Mouse (Mus musculus) A20 (cell line): ENCODE data around the gene Sirt5.

ENCODE experiments used
- DNase-seq: peaks from one replicate; pipeline ENCODE4 v3.0.0-alpha.2; 2011; ENCODE audit warnings: low read depth, low spot score

Gene Sirt5

DNA sequence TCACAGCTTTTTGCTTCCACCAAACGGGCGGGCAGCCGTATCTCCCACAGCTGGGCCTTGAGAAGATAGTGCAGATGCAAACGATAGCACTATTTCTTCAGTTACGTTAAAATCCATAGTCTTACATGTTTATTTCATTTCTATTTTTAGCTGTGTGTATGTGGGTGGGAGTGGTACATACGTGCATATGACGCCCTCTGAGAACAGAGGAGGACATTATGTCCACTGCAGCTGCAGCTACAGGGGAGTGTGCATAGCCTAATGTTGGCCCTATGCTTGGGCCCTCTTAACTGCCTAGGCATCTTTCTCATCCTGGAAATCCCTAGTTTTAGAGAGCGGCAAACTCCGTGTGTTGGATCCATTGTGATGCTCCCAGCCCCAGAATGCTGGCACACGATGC, 8.9 kb downstream of the Sirt5 start:
- no peak for DNase-seq

DNA sequence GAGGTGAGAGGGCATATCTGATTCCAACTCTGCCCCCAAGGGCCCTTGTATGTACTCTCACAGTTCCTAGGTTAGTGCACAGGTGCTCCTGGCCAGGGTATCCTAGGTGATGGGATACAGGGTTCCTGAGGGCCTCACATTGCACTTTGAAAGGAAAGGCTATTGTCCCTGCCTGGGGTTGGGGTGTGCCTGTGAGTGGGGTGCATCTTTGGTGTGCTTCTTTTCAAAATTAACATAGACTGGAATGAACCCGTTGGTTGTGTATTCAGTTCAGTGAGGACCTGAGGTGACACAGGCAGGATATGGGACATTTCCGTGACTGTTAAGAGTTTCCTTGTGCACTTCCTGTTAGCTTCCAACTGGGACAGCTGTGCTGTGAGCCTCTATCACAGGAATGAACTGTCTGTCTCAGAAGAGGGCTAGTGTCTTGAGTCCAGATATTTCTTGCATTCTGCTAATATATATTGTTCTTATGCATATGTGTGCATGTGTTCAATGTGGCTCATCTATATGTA, 9.7 kb downstream of the Sirt5 start:
- DNase-seq = no peak

DNA sequence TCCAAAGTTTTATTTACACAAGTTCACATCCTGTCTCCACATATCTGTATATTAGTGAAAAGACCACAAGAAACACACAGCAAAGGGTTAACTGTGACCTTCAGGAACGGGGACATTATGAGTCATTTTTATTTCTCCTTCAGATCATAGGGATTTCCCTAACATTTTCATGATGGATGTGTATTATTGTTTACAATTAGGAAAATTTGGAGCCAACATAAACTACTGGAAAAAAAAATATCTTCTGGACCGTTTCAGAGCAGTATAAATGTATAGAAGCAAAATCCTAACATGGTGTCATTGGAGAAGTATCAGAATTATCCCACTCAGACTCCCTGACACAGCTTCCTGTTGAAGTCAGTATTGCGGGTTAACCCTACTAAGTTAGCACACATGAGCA, 14.7 kb downstream of the Sirt5 start:
- DNase-seq = no peak

DNA sequence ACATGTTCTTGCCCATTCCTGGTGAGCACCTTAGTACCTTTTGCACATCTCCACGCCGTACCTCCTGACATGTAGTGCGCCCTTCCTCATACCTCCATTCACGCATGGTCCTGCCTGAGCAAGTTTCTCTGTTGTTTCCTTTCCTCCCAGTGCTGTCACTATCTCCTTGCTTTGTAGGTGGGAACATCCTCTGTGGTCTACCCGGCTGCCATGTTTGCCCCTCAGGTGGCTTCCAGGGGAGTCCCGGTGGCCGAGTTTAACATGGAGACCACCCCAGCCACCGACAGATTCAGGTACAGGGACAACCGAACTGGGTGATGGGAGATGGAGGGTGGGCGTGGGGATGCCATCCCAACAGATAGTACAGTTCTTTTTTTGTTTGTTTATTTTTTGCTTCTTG, 20.0 kb downstream of the Sirt5 start:
- DNase-seq = no peak

DNA sequence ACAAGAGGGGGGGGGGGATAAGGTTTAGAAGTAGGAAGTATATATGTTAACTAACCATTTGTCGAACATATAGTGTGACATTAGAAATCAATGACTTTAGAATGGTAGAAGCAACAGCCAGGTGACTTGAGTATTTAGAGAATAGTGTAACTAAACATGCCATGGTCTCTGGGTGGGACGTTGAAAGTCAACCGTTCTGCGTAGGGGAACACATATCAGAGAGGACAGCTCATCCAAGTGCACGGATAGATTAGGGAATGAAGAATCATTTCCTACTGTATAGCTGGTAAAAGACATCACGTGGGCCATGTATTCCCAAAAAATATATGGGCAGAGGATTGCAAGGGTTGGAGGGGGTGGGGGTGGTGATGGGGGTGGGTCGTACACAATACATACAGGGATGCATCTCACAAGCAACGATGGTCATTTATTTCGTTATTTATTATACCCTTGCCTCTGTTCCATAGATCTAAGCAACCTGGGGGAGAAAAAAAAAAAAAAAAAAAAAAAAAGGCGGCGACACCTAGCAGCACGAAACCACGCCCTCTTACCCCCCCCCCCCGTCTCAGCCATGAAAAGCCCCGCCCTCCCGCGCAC, 32.5 kb downstream of the Sirt5 start:
- peak; percentile 10 for DNase-seq

DNA sequence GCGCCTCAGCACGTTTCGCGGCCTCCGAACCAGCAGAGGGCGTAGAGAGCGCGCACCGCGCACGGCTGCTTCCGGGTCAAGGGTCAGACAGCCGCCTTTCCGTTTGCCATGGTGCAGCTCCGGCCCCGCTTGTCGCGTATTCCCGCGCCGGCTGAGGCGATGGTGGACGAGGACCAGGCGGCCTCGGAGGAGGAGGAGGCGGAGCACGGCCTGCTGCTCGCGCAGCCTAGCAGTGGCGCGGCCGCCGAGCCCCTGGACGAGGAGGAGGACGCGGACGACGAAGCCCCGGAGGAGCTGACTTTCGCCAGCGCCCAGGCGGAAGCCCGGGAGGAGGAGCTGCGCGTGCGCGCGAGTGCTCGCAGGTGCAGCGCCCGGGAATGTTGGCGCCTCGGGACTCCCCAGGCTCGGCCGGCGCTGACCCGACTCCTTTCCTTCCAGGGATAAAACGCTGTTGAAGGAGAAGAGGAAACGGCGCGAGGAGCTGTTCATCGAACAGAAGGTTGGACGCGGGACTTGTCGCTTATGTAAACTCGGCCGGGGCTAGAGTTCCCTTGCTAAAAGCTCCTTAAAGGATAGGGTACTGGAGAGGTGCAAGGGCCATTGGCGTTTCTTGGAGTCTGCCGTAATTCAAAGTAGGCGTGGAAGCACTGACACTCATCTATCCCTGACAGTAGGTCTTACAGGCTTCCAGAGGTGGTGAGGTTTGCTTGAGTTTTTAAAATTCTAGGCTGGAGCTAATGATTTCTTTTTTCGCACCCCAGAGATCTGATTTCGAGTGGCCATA, 33.2 kb downstream of the Sirt5 start, which contains the start of gene Nol7:
TSS of gene Nol7 (plus strand) at position 94 of the 784 bp plus-strand sequence.
- DNase-seq = peak; percentile 98

DNA sequence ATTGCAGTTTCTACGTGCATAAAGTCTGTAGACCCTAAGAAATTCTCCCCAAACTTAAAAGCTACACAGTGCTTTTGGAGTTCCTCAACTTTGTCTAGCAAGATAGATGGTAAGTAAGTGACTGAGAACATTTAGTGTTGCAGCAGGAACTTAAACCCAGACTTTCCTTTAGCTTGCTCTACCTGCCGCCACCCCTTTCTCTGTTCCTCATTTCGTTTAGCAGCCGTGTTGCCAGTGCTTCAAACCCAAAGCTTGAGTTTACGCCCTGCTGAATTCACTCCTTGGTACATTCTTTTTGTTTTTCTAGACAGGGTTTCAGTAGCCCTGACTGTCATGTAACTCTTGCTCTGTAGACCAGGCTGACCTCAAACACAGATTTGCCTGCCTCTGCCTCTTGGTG, 34.3 kb downstream of the Sirt5 start:
- DNase-seq = peak; percentile 83

DNA sequence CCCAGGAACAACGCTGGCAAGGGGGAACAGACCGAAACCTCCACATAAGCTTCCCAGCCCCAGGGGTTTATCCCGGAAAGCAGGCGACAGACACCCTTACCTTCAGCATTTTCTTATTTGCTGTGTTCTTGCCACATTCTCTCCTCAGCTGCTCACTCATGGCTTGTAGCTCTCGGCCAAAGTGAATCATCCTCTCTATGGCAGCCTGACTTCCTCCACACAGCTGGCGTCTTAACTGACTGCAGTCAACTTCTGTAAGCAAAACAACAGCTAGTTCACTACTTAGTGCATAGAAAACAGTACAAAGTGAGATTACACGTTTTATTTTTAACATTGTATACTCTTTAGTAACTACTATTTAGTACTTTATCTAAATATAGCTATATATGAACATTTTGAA, 47.0 kb downstream of the Sirt5 start:
- DNase-seq = no peak

DNA sequence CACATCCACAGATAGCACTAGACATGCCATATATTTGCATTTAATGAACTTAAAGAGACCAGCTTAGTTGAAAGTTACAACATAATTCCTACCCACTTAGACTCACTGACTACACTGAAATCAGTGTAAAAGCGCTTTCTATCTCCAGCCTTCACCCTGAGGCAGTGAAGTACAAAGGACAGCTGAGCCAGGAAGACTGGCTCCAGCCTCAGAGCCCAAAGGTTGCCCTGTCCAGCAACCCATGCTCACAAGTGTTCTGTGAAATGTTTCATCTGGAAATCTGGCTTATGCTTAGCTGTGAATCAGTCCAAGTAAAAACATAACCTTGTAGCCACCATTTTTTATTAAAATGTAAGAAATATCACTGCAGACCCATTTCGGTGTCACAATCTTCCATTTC, 48.3 kb downstream of the Sirt5 start:
- DNase-seq = no peak

DNA sequence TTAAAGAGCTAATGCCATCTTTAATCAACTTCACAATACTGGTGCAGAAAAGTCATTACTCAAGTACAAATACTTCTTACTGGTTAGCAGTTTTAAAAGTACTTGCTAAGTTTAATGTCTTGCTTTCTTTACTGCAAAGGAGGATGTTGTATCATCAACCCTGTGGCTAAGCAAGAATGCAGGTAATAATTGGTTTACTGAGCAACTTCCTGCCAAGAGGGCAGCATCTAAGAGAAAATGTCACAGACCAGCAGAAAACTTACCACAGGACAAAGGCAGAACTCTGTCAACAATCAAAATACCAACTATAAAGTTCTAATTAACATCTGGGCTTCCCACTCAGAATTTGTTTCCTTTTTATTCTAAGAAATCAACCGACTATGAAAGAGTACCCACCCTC, 50.0 kb downstream of the Sirt5 start:
- DNase-seq = no peak

DNA sequence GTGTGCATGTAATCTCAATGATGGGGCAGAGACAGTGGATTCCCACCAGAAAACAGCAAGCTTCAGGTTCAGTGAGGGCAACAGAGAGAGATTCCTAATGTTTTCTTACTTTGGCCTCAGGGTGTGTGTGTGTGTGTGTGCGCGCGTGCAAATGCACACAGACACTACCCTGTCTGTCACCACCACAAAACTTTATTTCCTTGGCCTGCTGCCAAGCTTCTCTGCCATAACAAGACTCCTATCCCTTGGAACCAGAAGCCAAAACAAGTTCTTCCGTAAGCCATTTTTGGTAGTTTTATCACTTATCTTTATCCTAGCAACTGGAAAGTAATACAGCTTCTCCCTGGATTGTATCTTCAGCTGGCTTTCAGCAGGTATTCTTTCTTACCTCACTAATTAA, 63.1 kb downstream of the Sirt5 start:
- DNase-seq = no peak

DNA sequence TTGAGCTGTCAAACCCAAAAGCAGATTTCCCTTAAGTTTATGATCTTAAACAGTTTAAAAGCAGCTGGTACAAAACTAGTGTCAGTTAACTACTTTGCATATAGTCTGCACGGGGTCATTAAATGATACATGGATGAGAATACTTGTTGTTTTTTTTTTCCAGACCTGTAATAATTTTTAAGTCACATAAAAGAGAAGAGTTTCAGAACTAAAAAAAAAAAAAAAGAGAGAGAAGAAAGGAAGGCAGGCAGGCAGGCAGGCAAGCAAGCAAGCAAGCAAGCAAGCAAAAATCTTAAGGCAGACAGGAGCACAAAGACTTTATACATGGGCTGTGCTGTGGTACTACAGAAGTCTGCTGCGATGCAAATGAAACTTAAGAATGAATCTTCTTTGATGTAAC, 68.1 kb downstream of the Sirt5 start:
- peak; percentile 58 for DNase-seq

DNA sequence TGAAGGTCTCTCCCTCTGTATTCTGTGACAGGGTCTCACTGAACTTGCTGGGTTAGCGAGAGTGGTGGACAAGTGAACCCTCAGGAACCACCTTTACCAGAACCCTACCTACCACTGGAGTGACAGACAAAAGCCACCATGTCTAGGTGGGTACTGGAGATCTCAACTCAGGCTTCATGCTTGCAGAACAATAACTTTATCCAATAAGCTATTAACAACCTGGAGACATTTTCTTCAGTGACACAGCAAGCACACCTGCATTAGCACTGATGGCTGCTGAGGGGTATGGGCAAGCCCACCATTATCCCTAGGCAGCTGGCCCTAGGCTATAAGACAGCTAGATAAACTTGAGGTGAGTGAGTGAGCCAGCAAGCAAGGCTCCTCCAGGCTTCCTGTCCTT, 75.1 kb downstream of the Sirt5 start:
- DNase-seq = no peak

DNA sequence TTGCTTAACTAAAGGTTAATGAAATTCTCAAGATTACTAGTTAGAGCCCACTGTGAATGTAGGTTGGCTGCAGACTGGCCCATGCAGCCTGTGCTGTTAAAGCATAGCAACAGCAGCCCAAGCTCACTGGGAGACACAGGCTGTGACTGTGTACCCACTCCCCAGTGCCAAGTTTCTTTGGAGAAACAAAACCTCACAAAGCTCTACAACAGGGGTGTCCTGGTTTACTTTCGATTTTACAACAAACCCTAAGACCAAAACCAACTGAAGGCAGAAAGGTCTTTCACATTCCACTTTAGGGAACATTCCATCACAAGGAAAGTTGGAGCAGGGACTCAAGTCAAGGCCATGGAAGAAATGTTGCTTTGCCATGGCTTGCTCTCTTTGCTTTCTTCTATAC, 77.3 kb downstream of the Sirt5 start:
- peak; percentile 19 for DNase-seq

DNA sequence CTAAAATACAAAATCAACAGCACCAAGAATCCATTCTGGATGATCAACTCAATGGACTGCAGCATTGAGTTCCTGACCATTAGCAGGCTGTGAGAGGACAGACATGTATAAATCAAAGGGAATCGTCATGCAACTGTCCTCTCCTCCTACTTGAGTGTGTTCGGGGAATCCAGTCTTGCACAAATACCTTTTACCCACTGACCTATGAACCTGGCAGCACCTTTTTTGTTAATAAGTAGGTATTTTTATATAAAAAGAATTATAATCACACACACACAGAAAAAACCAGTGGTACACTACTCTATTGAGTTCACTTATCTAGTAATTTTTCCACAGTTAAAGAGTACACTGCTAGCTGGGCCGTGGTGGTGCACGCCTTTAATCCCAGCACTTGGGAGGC, 78.4 kb downstream of the Sirt5 start:
- DNase-seq = no peak

DNA sequence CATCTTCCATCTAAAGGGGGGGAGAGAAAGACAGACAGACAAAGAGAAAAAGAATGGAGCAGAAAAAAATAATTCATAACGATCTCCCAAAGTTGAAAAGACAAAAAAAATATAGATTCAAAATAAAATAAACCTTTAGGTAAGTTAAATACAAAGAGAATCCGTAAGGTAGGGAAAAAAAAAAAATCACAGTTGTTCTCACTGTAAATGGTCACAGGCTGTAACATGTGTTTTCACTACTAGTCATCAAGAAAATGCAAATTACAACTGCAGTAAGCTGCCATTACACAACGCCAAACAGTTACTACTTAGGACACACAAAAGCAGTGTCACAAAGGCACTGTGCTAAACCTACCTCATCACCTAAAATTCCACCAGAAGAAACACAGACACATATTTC, 79.4 kb downstream of the Sirt5 start:
- DNase-seq = no peak
